Mouse (Mus musculus) small intestine, adult 2 months (tissue): ENCODE measurements around the gene Gm10644.

Source experiments
- CTCF ChIP-seq: fragments of 200-500 bp; IDR thresholded peaks from 2 replicates; pipeline ENCODE4 v1.5.1; 2012; ENCODE audit warnings: low read depth, mild to moderate bottlenecking, control low read depth, inconsistent platforms, low read length, moderate library complexity, mixed read lengths; ENCODE audit not compliant: insufficient replicate concordance, insufficient read length; ENCODE audit errors: extremely low read depth
- POLR2A ChIP-seq: fragments of 200-500 bp; IDR thresholded peaks from 2 replicates; pipeline ENCODE4 v1.6.1; 2012; ENCODE audit warnings: low read depth, mild to moderate bottlenecking, control low read depth, inconsistent platforms, low read length, moderate library complexity

- TF ChIP-seq CTCF (peak; percentile 50; the same call in 1 of the 2 replicates), POLR2A (no peak)
Observed at GRCm38 (mm10) chr8:83998231-83999056, 43.4 kb upstream of the Gm10644 start.
